Mouse (Mus musculus): ENCODE measurements at regions not wholly inside any gene's neighbourhood (a gene's known extent, or its start where the extent isn't known, plus 50 kb on each side); places are given as distances from the start of the nearest gene placed in this dataset.

DNA sequence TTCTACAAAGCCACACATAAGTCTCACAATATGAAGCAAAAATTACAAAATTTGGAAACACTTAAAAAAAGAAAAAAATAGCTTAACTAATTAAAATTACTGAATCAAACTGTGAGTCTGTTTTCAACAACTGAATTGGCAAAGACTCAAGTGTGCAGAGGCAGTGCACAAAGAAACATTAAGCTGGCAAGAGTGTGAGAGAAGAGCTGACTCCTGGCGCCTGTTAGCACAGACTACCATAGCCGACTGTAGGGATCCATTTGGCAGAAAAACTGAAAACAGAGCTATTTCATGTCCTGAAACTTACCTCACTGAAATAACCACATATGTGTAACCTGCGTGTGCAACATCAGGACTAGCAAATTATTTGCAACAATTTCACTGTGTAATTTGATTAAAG, 746.4 kb upstream of the Cypt12 start:
- H3K36me3 ChIP-seq = no peaks in the 10 kb centered on the region
- H3K9ac ChIP-seq = no peak overlapping the region
- WGBS = 78% methylated on average over 3 of the region's 3 CpGs
- no peak for ATAC-seq (ENCODE audit: extremely low read depth, insufficient number of reproducible peaks, low FRiP score, low TSS enrichment)
- no peaks in the 10 kb centered on the region for H3K9me3 ChIP-seq
- H3K27me3 ChIP-seq (replicated peaks) = no peaks in the 10 kb centered on the region
- no peak overlapping the region for H3K27ac ChIP-seq (replicated peaks)
- no peak overlapping the region for H3K4me3 ChIP-seq
- H3K4me1 ChIP-seq = no peaks in the 10 kb centered on the region
- H3K4me2 ChIP-seq = no peak overlapping the region

DNA sequence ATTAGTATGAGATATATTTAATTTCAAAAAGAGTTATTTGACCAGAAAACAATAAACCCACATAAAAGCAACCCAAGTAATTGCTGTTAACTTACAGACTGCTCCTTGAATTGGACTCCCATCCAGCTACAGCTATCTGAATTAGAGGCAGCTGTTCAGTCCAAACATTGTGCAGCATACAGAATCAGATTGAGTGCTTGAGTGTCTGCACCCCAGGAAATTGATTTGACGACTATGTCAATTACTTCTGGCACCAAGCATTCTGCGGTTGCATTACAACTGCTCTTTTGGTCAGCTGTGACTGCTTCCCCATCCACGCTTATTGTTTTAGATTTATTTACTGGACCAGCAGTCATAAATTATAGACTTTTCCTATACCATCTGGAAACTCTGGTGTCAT, 734.2 kb upstream of the Cypt12 start:
- Histone ChIP-seq H3K4me1 (no peaks in the 10 kb centered on the region), H3K9ac (no peak overlapping the region), H3K27me3 (replicated peaks) (no peaks in the 10 kb centered on the region), H3K36me3 (no peaks in the 10 kb centered on the region), H3K9me3 (no peaks in the 10 kb centered on the region), H3K27ac (replicated peaks) (no peak overlapping the region), H3K4me3 (no peak overlapping the region), H3K4me2 (no peak overlapping the region)
- no peak for ATAC-seq (ENCODE audit: extremely low read depth, insufficient number of reproducible peaks, low FRiP score, low TSS enrichment)
- 75% methylated on average over 3 of the region's 3 CpGs for WGBS

DNA sequence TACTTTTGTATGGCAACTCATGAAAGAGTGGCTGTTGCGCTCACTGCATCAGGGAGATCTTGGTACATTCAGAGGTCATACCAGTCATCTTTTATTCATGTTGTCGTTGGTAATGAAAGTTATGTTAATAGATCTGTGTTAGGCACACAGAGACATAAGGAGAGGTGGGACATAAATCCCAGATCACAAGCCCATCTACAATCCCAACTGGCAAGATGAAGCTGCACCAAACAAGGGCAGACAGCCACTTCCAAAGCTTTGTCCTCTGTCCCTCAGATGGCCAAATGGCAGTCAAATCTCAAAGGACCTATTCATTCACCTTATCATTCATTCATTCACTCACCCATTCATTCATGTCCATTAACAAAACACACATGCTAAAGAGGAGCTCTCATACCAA, 731.4 kb upstream of the Cypt12 start:
- Histone ChIP-seq H3K4me1 (no peaks in the 10 kb centered on the region), H3K4me3 (no peak overlapping the region), H3K36me3 (no peaks in the 10 kb centered on the region), H3K9ac (no peak overlapping the region), H3K27me3 (replicated peaks) (no peaks in the 10 kb centered on the region), H3K4me2 (no peak overlapping the region), H3K27ac (replicated peaks) (no peak overlapping the region), H3K9me3 (no peaks in the 10 kb centered on the region)
- ATAC-seq (ENCODE audit: extremely low read depth, insufficient number of reproducible peaks, low FRiP score, low TSS enrichment) = no peak
- 75% methylated on average over 2 of the region's 2 CpGs for WGBS

DNA sequence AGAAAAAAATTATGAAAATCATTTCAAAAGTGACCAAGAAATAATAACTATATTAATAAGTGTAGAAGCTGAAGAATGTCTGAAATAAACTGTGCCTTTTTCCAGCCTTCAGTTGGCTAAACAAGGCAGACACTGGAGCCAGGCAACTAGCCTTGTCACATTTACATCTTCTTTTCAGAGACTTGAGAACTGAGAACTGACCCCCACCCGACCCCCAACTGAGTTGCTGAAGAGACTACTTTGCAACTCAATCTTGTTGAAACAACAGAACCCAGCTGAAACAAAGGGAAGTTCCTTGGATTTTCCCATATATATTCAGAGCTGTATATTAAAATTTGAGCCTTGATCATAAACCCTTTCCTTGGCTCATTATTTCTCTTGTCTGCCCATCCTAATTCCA, 709.8 kb upstream of the Cypt12 start:
- Histone ChIP-seq H3K4me3 (no peak overlapping the region), H3K36me3 (no peaks in the 10 kb centered on the region), H3K9me3 (no peaks in the 10 kb centered on the region), H3K4me2 (no peak overlapping the region), H3K9ac (no peak overlapping the region), H3K27ac (replicated peaks) (no peak overlapping the region), H3K4me1 (no peaks in the 10 kb centered on the region), H3K27me3 (replicated peaks) (no peaks in the 10 kb centered on the region)
- no peak for ATAC-seq (ENCODE audit: extremely low read depth, insufficient number of reproducible peaks, low FRiP score, low TSS enrichment)
- WGBS = 16% methylated on average over 1 of the region's 1 CpGs

DNA sequence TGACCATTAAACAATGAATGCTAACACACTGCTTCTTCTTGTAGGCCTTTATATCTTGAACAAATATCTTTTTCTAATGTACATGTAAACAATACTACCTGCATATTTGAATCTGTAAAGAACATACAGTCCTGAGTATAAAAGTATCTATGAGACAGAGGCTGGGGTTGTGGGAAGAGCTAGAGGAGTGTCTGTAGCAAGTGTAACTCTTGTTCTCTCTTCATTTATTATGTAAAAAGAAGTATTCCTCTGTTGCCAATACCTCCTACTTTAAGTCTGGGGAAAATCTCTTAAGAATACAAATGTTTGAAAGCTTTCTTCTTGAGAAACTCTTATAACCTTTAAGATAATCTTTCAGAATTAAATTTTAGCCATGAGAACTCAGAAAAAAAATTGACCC, 689.8 kb upstream of the Cypt12 start:
- Histone ChIP-seq H3K4me2 (no peak overlapping the region), H3K27me3 (replicated peaks) (no peaks in the 10 kb centered on the region), H3K9ac (no peak overlapping the region), H3K9me3 (no peaks in the 10 kb centered on the region), H3K27ac (replicated peaks) (no peak overlapping the region), H3K4me3 (no peak overlapping the region), H3K36me3 (no peaks in the 10 kb centered on the region), H3K4me1 (no peaks in the 10 kb centered on the region)
- no peak for ATAC-seq (ENCODE audit: extremely low read depth, insufficient number of reproducible peaks, low FRiP score, low TSS enrichment)

DNA sequence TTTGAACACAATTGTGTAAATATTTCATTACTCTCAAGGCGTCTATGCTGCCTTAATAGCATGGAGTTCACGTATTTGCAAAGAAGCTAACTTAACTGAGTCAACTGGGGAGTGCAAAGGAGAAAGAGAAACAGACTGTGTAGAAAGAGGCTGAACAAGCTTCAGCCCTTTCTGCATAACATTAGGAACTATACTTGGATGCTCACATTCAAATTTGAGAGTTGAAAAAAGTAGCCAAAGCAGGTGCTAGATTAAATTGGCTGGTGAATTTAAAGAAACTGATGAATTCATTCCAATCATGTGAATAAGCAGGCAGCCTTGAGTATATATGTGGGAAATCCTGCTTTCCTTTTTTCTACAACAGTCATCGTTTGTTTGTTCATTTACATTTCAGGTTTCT, 689.1 kb upstream of the Cypt12 start:
- no peak for ATAC-seq (ENCODE audit: extremely low read depth, insufficient number of reproducible peaks, low FRiP score, low TSS enrichment)
- Histone ChIP-seq H3K9ac (no peak overlapping the region), H3K27me3 (replicated peaks) (no peaks in the 10 kb centered on the region), H3K27ac (replicated peaks) (no peak overlapping the region), H3K4me2 (no peak overlapping the region), H3K4me3 (no peak overlapping the region), H3K4me1 (no peaks in the 10 kb centered on the region), H3K9me3 (no peaks in the 10 kb centered on the region), H3K36me3 (no peaks in the 10 kb centered on the region)
- WGBS = 57% methylated on average over 3 of the region's 3 CpGs

DNA sequence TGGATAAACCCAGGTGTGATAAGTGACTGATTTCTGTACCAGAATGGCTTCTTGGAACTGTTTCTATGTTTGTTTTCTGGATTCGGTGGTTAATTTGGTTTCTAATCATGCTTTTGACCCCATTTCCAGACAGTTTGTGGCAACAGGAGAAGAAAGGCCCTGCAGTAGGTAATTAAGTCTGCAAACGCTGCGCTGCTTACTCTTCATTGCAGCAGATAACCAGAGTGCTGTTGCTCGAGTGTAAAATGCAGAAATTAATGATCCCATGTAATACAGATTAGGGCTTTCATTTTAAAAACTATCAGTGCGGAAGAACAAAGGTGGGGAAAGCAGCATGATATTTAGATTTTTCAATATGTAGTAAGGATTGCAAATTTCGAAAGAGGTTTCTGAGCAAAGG, 667.0 kb upstream of the Cypt12 start:
- H3K4me2 ChIP-seq = no peak overlapping the region
- H3K9me3 ChIP-seq = no peaks in the 10 kb centered on the region
- H3K27me3 ChIP-seq (replicated peaks) = no peaks in the 10 kb centered on the region
- H3K36me3 ChIP-seq = no peaks in the 10 kb centered on the region
- WGBS = 70% methylated on average over 6 of the region's 6 CpGs
- H3K27ac ChIP-seq (replicated peaks) = no peak overlapping the region
- H3K9ac ChIP-seq = no peak overlapping the region
- H3K4me3 ChIP-seq = no peak overlapping the region
- no peak for ATAC-seq (ENCODE audit: extremely low read depth, insufficient number of reproducible peaks, low FRiP score, low TSS enrichment)
- H3K4me1 ChIP-seq = no peaks in the 10 kb centered on the region

DNA sequence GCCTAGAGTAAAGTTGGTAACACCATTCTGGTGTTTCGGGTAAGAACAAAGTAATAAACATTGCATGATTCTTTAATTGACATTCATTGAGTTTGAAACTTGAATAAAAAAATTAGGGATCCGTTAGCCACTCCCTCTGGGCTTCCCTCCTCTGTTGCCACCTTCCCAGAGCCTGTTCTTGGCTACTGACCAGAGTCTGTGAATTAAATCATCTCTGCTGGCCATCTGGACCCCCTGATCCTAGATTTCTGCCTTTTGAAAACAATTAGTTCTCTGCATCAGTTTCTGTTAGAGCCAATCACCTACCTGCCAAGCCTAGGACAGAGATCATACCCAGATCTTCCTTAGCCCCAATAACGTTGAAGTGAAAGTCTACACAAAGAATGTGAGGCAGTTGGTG, 665.3 kb upstream of the Cypt12 start:
- WGBS = 59% methylated on average over 3 of the region's 3 CpGs
- Histone ChIP-seq H3K4me1 (no peaks in the 10 kb centered on the region), H3K4me3 (no peak overlapping the region), H3K9me3 (no peaks in the 10 kb centered on the region), H3K36me3 (no peaks in the 10 kb centered on the region), H3K27me3 (replicated peaks) (no peaks in the 10 kb centered on the region), H3K27ac (replicated peaks) (no peak overlapping the region), H3K4me2 (no peak overlapping the region), H3K9ac (no peak overlapping the region)
- ATAC-seq (ENCODE audit: extremely low read depth, insufficient number of reproducible peaks, low FRiP score, low TSS enrichment) = no peak

DNA sequence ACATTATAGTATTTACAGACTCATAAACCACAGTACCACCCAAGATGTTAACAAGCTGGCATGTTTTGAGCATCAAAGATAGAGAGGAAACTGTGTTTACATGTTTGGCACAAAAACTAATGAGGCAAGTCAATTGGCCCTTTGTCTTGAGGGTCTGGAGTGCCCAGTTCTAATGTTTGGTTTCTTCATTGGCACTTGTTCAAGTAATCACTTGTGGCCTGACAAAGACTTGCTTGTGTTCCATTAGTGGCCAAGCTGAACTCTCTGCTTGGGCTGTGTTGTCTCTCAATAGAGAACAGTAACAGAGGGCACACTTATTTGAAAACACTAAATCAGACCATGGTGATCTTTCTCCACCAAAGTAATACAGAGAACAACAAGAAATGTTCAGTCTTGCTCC, 630.7 kb upstream of the Cypt12 start:
- Histone ChIP-seq H3K4me1 (peaks cover 7% of the 10 kb centered on the region; the same call in 1 of the 2 replicates), H3K27ac (replicated peaks) (no peak overlapping the region), H3K4me3 (no peak overlapping the region), H3K9ac (no peak overlapping the region), H3K4me2 (no peak overlapping the region), H3K27me3 (replicated peaks) (no peaks in the 10 kb centered on the region), H3K36me3 (no peaks in the 10 kb centered on the region), H3K9me3 (no peaks in the 10 kb centered on the region)
- ATAC-seq (ENCODE audit: extremely low read depth, insufficient number of reproducible peaks, low FRiP score, low TSS enrichment) = no peak

DNA sequence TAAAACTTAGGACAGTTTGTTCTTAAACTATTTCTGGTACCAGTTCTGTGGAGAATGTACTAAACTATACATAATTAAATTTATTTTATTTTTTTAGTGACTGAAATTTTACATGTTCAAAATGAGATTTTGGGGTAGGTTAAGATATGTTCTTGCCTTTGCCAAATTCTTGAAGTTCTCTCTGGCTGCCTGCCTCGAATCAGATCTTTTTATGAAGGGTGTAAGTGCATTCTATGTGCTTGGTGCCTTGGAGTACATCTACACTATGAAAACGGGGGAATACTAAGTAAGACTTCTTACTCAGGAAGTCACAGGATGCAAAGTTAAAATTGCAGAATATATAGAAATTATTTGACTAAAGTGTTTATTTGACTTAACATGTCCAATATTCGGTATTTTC, 629.8 kb upstream of the Cypt12 start:
- no peak for ATAC-seq (ENCODE audit: extremely low read depth, insufficient number of reproducible peaks, low FRiP score, low TSS enrichment)
- H3K36me3 ChIP-seq = no peaks in the 10 kb centered on the region
- H3K9ac ChIP-seq = no peak overlapping the region
- H3K27me3 ChIP-seq (replicated peaks) = no peaks in the 10 kb centered on the region
- H3K4me1 ChIP-seq = peaks cover 7% of the 10 kb centered on the region; the same call in 1 of the 2 replicates
- no peak overlapping the region for H3K27ac ChIP-seq (replicated peaks)
- whole genome bisulfite sequencing = 65% methylated on average over 3 of the region's 3 CpGs
- H3K4me3 ChIP-seq = no peak overlapping the region
- no peaks in the 10 kb centered on the region for H3K9me3 ChIP-seq
- H3K4me2 ChIP-seq = no peak overlapping the region

DNA sequence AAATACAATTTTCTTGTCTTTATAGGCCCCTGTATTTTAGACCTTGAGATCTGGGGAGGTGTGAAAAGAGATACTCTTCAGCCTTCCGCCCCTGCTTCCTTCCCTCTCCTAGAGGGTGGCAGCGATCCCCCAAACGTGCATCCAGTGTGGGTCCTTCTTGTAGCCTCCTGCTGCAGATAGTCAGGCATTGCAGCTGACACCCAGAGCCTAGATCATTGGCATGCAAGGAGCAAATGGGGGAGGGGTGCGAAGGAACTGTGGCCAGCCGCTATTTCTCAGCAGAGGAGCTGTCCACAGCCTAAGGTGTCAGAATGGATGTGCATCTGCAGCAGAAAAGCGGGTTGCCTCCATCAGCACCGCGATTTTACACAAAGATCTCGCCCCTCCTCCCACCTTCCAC, 629.0 kb upstream of the Cypt12 start:
- H3K9ac ChIP-seq = no peak overlapping the region
- peak; percentile 46; the same call in 1 of the 2 replicates for ATAC-seq (ENCODE audit: extremely low read depth, insufficient number of reproducible peaks, low FRiP score, low TSS enrichment)
- peak overlapping the region; percentile 51 for H3K4me2 ChIP-seq
- no peak overlapping the region for H3K4me3 ChIP-seq
- no peaks in the 10 kb centered on the region for H3K36me3 ChIP-seq
- H3K27me3 ChIP-seq (replicated peaks) = no peaks in the 10 kb centered on the region
- H3K4me1 ChIP-seq = peaks cover 7% of the 10 kb centered on the region; the same call in 1 of the 2 replicates
- H3K9me3 ChIP-seq = no peaks in the 10 kb centered on the region
- H3K27ac ChIP-seq (replicated peaks) = no peak overlapping the region
- WGBS = 2% methylated on average over 9 of the region's 9 CpGs

DNA sequence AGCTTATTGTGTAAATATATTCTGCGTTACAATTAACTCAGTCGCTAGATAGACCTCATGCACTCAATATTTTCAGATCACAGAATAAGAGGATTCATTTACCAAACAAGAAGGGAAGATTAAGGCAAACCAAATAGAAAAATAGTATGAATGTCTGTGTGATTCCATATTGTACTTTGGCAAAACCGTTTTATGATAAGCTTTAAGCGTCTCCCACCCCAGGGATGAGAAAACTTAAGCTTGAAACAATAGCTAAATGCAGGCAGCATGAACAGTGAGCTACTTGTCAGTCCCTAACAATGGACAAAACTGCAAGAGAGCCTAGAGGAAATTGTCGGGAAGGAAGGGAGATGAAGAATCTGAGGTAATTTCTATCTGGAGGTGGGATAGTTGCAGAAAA, 628.3 kb upstream of the Cypt12 start:
- H3K36me3 ChIP-seq = no peaks in the 10 kb centered on the region
- ATAC-seq (ENCODE audit: extremely low read depth, insufficient number of reproducible peaks, low FRiP score, low TSS enrichment) = no peak
- no peak overlapping the region for H3K9ac ChIP-seq
- WGBS = 53% methylated on average over 5 of the region's 5 CpGs
- no peak overlapping the region for H3K4me2 ChIP-seq
- no peak overlapping the region for H3K4me3 ChIP-seq
- H3K27me3 ChIP-seq (replicated peaks) = no peaks in the 10 kb centered on the region
- H3K9me3 ChIP-seq = no peaks in the 10 kb centered on the region
- H3K4me1 ChIP-seq = peaks cover 7% of the 10 kb centered on the region; the same call in 1 of the 2 replicates
- no peak overlapping the region for H3K27ac ChIP-seq (replicated peaks)

DNA sequence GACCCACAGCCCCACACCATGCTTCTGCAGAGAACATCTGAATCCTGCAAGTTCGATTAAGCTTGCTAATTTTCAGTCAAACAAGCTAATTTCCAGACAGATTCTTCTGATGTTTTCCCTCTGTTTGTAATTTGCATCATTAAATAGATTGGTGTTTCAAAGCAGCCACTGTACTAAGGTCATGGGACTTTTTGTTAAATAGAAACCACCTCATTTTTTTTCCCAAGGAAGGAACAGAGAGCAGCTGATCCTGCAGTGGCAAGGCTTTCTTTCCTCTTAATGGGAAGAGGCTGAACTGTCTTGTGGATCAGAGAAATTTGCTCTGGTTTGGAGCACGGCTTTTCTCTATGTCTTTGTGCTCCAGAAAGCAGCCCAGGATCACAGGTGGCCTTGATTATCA, 625.9 kb upstream of the Cypt12 start:
- Histone ChIP-seq H3K9me3 (no peaks in the 10 kb centered on the region), H3K4me1 (peaks cover 7% of the 10 kb centered on the region; the same call in 1 of the 2 replicates), H3K27ac (replicated peaks) (no peak overlapping the region), H3K27me3 (replicated peaks) (no peaks in the 10 kb centered on the region), H3K9ac (no peak overlapping the region), H3K36me3 (no peaks in the 10 kb centered on the region), H3K4me3 (no peak overlapping the region), H3K4me2 (no peak overlapping the region)
- no peak for ATAC-seq (ENCODE audit: extremely low read depth, insufficient number of reproducible peaks, low FRiP score, low TSS enrichment)
- WGBS = 38% methylated on average over 2 of the region's 2 CpGs

Data from heart, embryonic 13.5 days (tissue).